Comparison of ENCODE assay signal across 10 mouse cellular contexts in genomic region chr6:93273917-93274513, GRCm38 (mm10).
DNase-seq lines count a peak whose midpoint lies in the region; ATAC-seq lines count a peak whose summit lies in the region.
"Had no signal": no experiment of that assay in that cellular context is flagged by ENCODE, and none has a peak within 500 bp of the region (broad histone marks: within the 10 kb centered on the region; RNA-seq: fewer than 3 reads in every experiment).

No protein-coding gene starts in this region.

- H3K4me1 ChIP-seq in stomach, embryonic 14.5 days (ENCODE audit: control insufficient read depth, insufficient read depth, low read length) = no peaks in the 10 kb centered on the region

- no peak overlapping the region for H3K4me2 ChIP-seq in stomach, embryonic 14.5 days (replicated peaks; ENCODE audit: low read depth, low read length)
- H3K4me2 ChIP-seq: limb, embryonic 12.5 days had no signal

- no peaks in the 10 kb centered on the region for H3K36me3 ChIP-seq in stomach, embryonic 14.5 days (ENCODE audit: control insufficient read depth, insufficient read depth, low read length)
- H3K36me3 ChIP-seq: limb, embryonic 12.5 days had no signal

- peak; percentile 67 for ATAC-seq in stomach, embryonic 14.5 days (ENCODE audit: insufficient number of reproducible peaks, insufficient read depth, low FRiP score, low read depth)
- ATAC-seq in erythroid progenitor cell, adult 5-6 weeks (replicated peaks; ENCODE audit: low FRiP score, poor library complexity, severe bottlenecking) = no peak
- ATAC-seq: Patski had no signal

- peak; percentile 15 for DNase-seq in ovary, adult 18-20 months (ENCODE audit: low spot score)
- no peak for DNase-seq in ovary, postnatal 14 days (ENCODE audit: low spot score)
- DNase-seq in fat pad, adult 2 months (ENCODE audit: extremely low read depth, low read depth, low spot score) = peak; percentile 88
- DNase-seq in heart, postnatal 4 days = peak; percentile 50
- DNase-seq in spleen, adult 18-20 months = no peak
- no peak for DNase-seq in spleen, postnatal 10 days (ENCODE audit: low spot score in 2 of 2)

- WGBS in stomach, embryonic 14.5 days = 27% methylated on average over 12 of the region's 12 CpGs

- H3K4me3 ChIP-seq in stomach, embryonic 14.5 days (ENCODE audit: low read depth, low read length) = no peak overlapping the region
- H3K4me3 ChIP-seq: limb, embryonic 12.5 days had no signal

- no peak overlapping the region for H3K9ac ChIP-seq in stomach, embryonic 14.5 days (replicated peaks; ENCODE audit: low read depth, low read length)
- H3K9ac ChIP-seq: limb, embryonic 12.5 days had no signal

- H3K27ac ChIP-seq in stomach, embryonic 14.5 days (ENCODE audit: low read length) = peak overlapping the region; percentile 39
- H3K27ac ChIP-seq: limb, embryonic 12.5 days had no signal

- H3K27me3 ChIP-seq in stomach, embryonic 14.5 days (ENCODE audit: control insufficient read depth, insufficient read depth, low read length) = no peaks in the 10 kb centered on the region
- H3K27me3 ChIP-seq: limb, embryonic 12.5 days; Patski had no signal

- no peaks in the 10 kb centered on the region for H3K9me3 ChIP-seq in stomach, embryonic 14.5 days (ENCODE audit: control insufficient read depth, low read depth, low read length)
- H3K9me3 ChIP-seq: limb, embryonic 12.5 days had no signal

Comparison
In these comparisons a context has a peak if more than half of its experiments do, and no peak if none do; other contexts are left out.
1. DNase-seq: peak in ovary, adult 18-20 months (single experiment), fat pad, adult 2 months (single experiment) and heart, postnatal 4 days (single experiment); none in ovary, postnatal 14 days (single experiment), spleen, adult 18-20 months (0 of 2) and spleen, postnatal 10 days (0 of 2).